Mouse (Mus musculus) liver, adult 10 weeks (tissue): ENCODE results near the gene Ing2. TPM values are rescaled to one million over a fixed set of nuclear protein-coding genes. Genes with fewer than 3 reads are reported as not detected.

Experiments
- polyA plus RNA-seq: library from polyadenylated mRNA; stranded (reverse); fragments of 350-450 nt; fragmentation: Illumina TruSeq; extraction: RNeasy Lipid Tissue Mini Kit (QIAGEN cat#74804); gene quantifications from one replicate; pipeline ENCODE4 v1.2.3, GENCODE M21; 2014; ENCODE audit warnings: low read depth, low replicate concordance

The Ing2 gene
- polyA plus RNA-seq: 10.1 TPM

GRCm38 (mm10) chr8:47674777-47675710 is at the start of gene Ing2:
Gene Ing2, minus strand, starts transcription at chr8:47675556.

GRCm38 (mm10) chr8:47713761-47714745 is 38.7 kb upstream of the Ing2 start, which contains the start of gene Cdkn2aip:
Gene Cdkn2aip, minus strand, starts transcription at chr8:47713932.

Other genes starting within 250 kb of the Ing2 start
- gene Stox2, start 229.2 kb downstream of the Ing2 start, polyA plus RNA-seq: 0.93 TPM
- 18.2 TPM for gene Trappc11, start 142.1 kb downstream of the Ing2 start, polyA plus RNA-seq
- 19.3 TPM for gene Rwdd4a, start 141.9 kb downstream of the Ing2 start, polyA plus RNA-seq
- gene Cdkn2aip, start 38.4 kb upstream of the Ing2 start, polyA plus RNA-seq: 13.0 TPM
- gene Cldn24, start 146.6 kb upstream of the Ing2 start, polyA plus RNA-seq: not detected
- not detected for gene Cldn22, start 148.9 kb upstream of the Ing2 start, polyA plus RNA-seq